Mouse (Mus musculus): ENCODE results near the gene Ddx28.

DNA sequence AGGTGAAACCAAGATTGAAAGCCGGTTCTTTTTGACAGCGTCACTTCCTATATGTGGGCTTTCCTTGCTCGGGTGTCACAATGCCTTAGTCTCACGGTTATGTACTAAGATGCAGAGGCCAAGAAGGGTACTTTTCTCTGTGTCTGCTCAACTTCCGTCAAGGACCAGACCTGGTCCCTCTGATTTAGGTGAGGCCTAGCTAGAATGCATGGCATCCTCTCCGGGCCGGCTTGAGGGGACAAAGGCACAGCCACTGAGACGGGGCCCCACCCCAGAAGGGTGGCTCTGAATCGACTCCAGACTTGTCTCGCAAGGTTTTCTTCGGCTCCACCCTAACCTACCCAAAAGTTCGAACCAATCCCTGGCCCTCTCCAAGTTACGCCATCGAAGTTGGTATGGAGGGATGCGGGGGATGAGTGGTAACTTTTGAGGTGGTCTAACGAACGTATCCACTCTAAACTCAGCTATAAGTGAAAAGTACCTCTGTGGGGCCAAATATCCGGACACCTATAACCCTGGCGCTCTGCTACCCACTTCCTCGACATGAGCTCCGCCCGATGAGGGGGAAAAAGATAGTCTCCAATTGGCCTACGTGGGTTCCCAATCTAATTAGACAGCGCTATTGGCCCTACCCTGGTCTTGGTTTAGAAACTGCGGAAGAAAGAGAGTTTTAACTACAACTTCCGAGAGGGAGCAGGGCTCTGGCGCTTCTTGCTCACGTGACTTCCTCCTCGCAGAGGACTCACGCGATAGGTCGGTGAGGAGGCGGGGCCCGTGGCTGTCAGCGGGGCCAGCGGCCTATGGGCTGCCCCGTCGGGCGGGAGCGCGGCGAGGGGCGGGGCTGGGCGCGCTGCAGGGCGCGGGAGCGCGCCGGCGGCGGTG, 47.3 kb upstream of the Ddx28 start, which contains the start of gene Nfatc3:
- TF ChIP-seq CTCF (IDR thresholded peaks at IDR 0.05; ENCODE audit: low read depth, low read length) (no peak), POLR2A (IDR thresholded peaks at IDR 0.05; ENCODE audit: borderline replicate concordance, low read depth, low read length) (0 out of 2 replicates have a peak, but pooled peaks have one; percentile 35)
